Mouse (Mus musculus) CH12.LX (cell line): ENCODE results near the gene Pdzd8. TPM values are rescaled to one million over a fixed set of nuclear protein-coding genes. Genes with fewer than 3 reads are reported as not detected.

Experiments
- DNase-seq: peaks from one replicate; pipeline ENCODE4 v3.0.0-alpha.2; 2013; ENCODE audit errors: extremely low read depth
- H3K27ac ChIP-seq: 2 replicates; pipeline ENCODE4 v1.5.1; 2012; ENCODE audit warnings: low read depth, mild to moderate bottlenecking, control low read depth, moderate library complexity; ENCODE audit not compliant: insufficient read depth
- H3K27me3 ChIP-seq: replicated peaks from 2 replicates; pipeline ENCODE3; 2012; ENCODE audit warnings: inconsistent platforms
- H3K36me3 ChIP-seq, 2 experiments: replicated peaks in 1 of 2; 2 replicates each; pipeline versions ENCODE3 to v1.6.1; 2012; ENCODE audit warnings: inconsistent platforms in 1 of 2, low read length in 1 of 2, mild to moderate bottlenecking in 1 of 2, mixed read lengths in 1 of 2, moderate library complexity in 1 of 2; ENCODE audit not compliant: control insufficient read depth in 1 of 2, insufficient read depth in 1 of 2
- H3K4me1 ChIP-seq, 2 experiments: 2 replicates each; pipeline ENCODE4 v1.6.1; 2012; ENCODE audit warnings: inconsistent platforms in 1 of 2, moderate library complexity in 1 of 2; ENCODE audit not compliant: insufficient read depth in 2 of 2, control insufficient read depth in 1 of 2
- H3K4me2 ChIP-seq: 2 replicates; pipeline ENCODE4 v1.6.1; 2012; ENCODE audit warnings: low read depth, mild to moderate bottlenecking, control low read depth; ENCODE audit not compliant: poor library complexity, insufficient read depth, severe bottlenecking
- H3K4me3 ChIP-seq, 3 experiments: fragments of 150-350 bp in 1 of 3; sonication (generic) in 1 of 3; replicated peaks in 1 of 3; 2 replicates each; pipeline versions ENCODE3 to v1.5.1; 2011 to 2012; ENCODE audit warnings: low read depth in 2 of 3, low read length in 2 of 3, mild to moderate bottlenecking in 2 of 3, moderate library complexity in 2 of 3, control low read depth in 1 of 3, improper control_type of control experiment in 1 of 3, inconsistent platforms in 1 of 3, mixed read lengths in 1 of 3; ENCODE audit not compliant: poor library complexity in 1 of 3
- H3K79me2 ChIP-seq: replicated peaks from 2 replicates; pipeline ENCODE4 v1.6.1; 2012; ENCODE audit warnings: mild to moderate bottlenecking, moderate library complexity; ENCODE audit not compliant: control insufficient read depth, poor library complexity, insufficient read depth, severe bottlenecking; ENCODE audit errors: extremely low read depth
- H3K9ac ChIP-seq: 2 replicates; pipeline ENCODE4 v1.6.1; 2012; ENCODE audit warnings: low read depth, mild to moderate bottlenecking, control low read depth, moderate library complexity; ENCODE audit not compliant: insufficient read depth
- H3K9me3 ChIP-seq: replicated peaks from 2 replicates; pipeline ENCODE3; 2012; ENCODE audit warnings: low read length, inconsistent platforms, mixed read lengths
- BHLHE40 ChIP-seq: IDR thresholded peaks from 2 replicates; pipeline ENCODE4 v1.6.1; 2011; ENCODE audit warnings: mild to moderate bottlenecking, low read depth, low read length, improper control_type of control experiment
- CHD2 ChIP-seq: IDR thresholded peaks from 2 replicates; pipeline ENCODE4 v1.6.1; 2011; ENCODE audit warnings: low read length, improper control_type of control experiment
- ELF1 ChIP-seq: IDR thresholded peaks from 2 replicates; pipeline ENCODE4 v1.6.1; 2014; ENCODE audit warnings: low read depth, mild to moderate bottlenecking, inconsistent platforms, low read length, improper control_type of control experiment
- MAX ChIP-seq: IDR thresholded peaks from 2 replicates; pipeline ENCODE4 v1.6.1; 2011; ENCODE audit warnings: low read length, improper control_type of control experiment
- MXI1 ChIP-seq: IDR thresholded peaks from 2 replicates; pipeline ENCODE4 v1.6.1; 2011; ENCODE audit warnings: mild to moderate bottlenecking, low read depth, low read length, improper control_type of control experiment
- MYC ChIP-seq: IDR thresholded peaks from 2 replicates; pipeline ENCODE4 v1.6.1; 2011; ENCODE audit warnings: low read depth, mild to moderate bottlenecking, improper control_type of control experiment, low read length
- NRF1 ChIP-seq: IDR thresholded peaks from 2 replicates; pipeline ENCODE4 v1.6.1; 2014; ENCODE audit warnings: low read depth, mild to moderate bottlenecking, inconsistent platforms, low read length, improper control_type of control experiment, moderate library complexity
- POLR2AphosphoS2 ChIP-seq: IDR thresholded peaks from 2 replicates; pipeline ENCODE4 v1.6.1; 2011; ENCODE audit warnings: low read depth, low read length, improper control_type of control experiment
- RAD21 ChIP-seq: IDR thresholded peaks from 2 replicates; pipeline ENCODE4 v1.6.1; 2011; ENCODE audit warnings: low read depth, mild to moderate bottlenecking, low read length, improper control_type of control experiment, moderate library complexity
- SIN3A ChIP-seq: IDR thresholded peaks from 2 replicates; pipeline ENCODE4 v1.6.1; 2012; ENCODE audit warnings: low read length, improper control_type of control experiment, inconsistent platforms
- dilution Hi-C: fragments of 300-500 bp; cut with MboI; formaldehyde crosslinking; loops from 2 replicates; pipeline ENCODE4 v1.14.3; 2020; ENCODE audit warnings: low sequenced_read_pairs; ENCODE audit not compliant: extremely low pct_unique_long_range_greater_than_20kb, extremely low pct_ligation_motif_present
- in situ Hi-C: fragments of 300-500 bp; cut with MboI; formaldehyde crosslinking; loops from 3 replicates; pipeline ENCODE4 v1.14.3; 2019; ENCODE audit warnings: low sequenced_read_pairs, low pct_ligation_motif_present, low pct_unique_long_range_greater_than_20kb, mixed read lengths
- polyA plus RNA-seq: library from polyadenylated mRNA; unstranded; fragments of >175 nt; gene quantifications from 2 replicates; pipeline ENCODE4 v1.2.1, GENCODE M21; 2012; ENCODE audit warnings: low read depth; ENCODE audit not compliant: insufficient read length
- total RNA-seq, 2 experiments: library from RNA; depleted of rRNA; stranded (reverse); fragments of 300-350 nt in 1 of 2; fragments of >200 nt in 1 of 2; gene quantifications; 2 replicates each; pipeline ENCODE4 v1.2.3; 2012 to 2014

The Pdzd8 gene
- total and polyA plus RNA-seq, 3 experiments: 14.5 to 22.8 (median 20.2) TPM

DNA sequence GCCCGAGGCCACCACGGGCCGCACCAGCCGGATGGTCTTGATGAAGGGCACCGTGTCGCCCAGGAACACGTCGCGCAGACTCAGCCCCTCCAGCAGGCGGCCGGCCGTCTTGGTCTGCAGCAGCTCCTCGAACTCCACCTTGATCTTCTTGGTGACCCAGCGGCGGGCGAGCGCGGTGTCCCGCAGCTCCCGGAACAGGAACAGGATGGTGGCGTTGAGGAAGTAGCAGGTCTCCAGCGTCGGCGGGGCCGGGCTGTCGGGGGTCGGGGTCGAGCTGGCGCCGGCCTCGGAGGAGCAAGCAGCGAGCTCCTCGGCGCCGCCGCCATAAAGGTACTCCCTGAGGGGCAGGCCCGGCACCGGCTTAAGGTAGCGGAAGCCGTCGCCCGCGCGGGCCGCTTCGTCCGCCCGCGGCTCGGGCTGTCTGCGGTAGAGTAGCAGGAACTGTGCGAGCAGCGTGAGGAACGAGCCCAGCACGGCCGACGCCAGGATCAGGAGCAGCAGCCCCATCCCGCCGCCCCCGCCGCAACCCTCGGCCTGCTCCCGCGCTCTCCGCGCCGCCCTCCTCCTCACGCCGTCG, 411 bp downstream of the Pdzd8 start:
- in situ Hi-C loops: no loop called here
- TF ChIP-seq CHD2 (no peak), NRF1 (peak; percentile 56), MAX (no peak), ELF1 (peak; percentile 47), SIN3A (0 out of 2 replicates have a peak, but pooled peaks have one; percentile 34)
- H3K9ac ChIP-seq: peak overlapping the region; percentile 92
- peak overlapping the region; percentile 38; the same call in 1 of the 2 replicates for H3K4me2 ChIP-seq
- H3K4me1 ChIP-seq: peaks cover 0 to 22% of the 10 kb centered on the region in 2 experiments; a peak in 2 of 4 replicates
- dilution Hi-C loops: no loop called here
- peak; percentile 30 for DNase-seq
- H3K79me2 ChIP-seq: peaks cover 35% of the 10 kb centered on the region
- H3K27ac ChIP-seq: peak overlapping the region; percentile 80
- H3K9me3 ChIP-seq: no peaks in the 10 kb centered on the region
- no peaks in the 10 kb centered on the region for H3K27me3 ChIP-seq
- H3K36me3 ChIP-seq: no peaks in the 10 kb centered on the region
- peak overlapping the region; percentile 86 to 94 (median 93) for H3K4me3 ChIP-seq

DNA sequence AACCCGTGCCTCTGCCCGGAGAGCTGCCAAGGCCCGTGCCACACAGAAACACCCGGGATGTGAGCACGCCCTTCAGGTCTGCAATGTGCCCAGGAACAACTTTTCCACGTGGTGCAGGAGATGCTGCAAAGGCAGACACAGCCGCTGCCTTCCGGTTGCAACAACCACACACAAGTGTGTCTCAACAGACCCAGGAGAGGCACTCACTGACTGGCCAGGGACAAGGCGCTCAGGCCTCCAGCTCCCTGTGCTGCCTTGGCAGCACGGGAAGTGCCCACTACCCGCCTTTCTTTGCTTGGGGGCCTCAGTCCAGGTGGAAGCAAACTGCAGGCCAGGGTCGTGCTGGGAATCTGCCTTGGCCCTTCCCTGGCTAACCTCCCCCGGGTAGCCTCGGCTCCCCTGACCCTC, 1.3 kb downstream of the Pdzd8 start:
- H3K27ac ChIP-seq: no peak overlapping the region
- H3K36me3 ChIP-seq: no peaks in the 10 kb centered on the region
- peak; percentile 40 for DNase-seq
- in situ Hi-C loops: no loop called here
- H3K4me2 ChIP-seq: peak overlapping the region; percentile 38
- no peaks in the 10 kb centered on the region for H3K9me3 ChIP-seq
- peaks cover 35% of the 10 kb centered on the region for H3K79me2 ChIP-seq
- peak; percentile 84; the same call in 1 of the 2 replicates for TF ChIP-seq MYC
- peak; percentile 97 for TF ChIP-seq MXI1
- TF ChIP-seq MAX: peak; percentile 90
- peak; percentile 37; the same call in 1 of the 2 replicates for TF ChIP-seq BHLHE40
- TF ChIP-seq POLR2AphosphoS2: no peak
- TF ChIP-seq SIN3A: peak; percentile 76; the same call in 1 of the 2 replicates
- no peak for TF ChIP-seq RAD21
- no peaks in the 10 kb centered on the region for H3K27me3 ChIP-seq
- peaks cover 0 to 28% of the 10 kb centered on the region in 2 experiments; a peak in 2 of 4 replicates for H3K4me1 ChIP-seq
- dilution Hi-C loops: no loop called here
- H3K4me3 ChIP-seq: peak overlapping the region; percentile 86 to 94 (median 93)
- H3K9ac ChIP-seq: peak overlapping the region; percentile 92

DNA sequence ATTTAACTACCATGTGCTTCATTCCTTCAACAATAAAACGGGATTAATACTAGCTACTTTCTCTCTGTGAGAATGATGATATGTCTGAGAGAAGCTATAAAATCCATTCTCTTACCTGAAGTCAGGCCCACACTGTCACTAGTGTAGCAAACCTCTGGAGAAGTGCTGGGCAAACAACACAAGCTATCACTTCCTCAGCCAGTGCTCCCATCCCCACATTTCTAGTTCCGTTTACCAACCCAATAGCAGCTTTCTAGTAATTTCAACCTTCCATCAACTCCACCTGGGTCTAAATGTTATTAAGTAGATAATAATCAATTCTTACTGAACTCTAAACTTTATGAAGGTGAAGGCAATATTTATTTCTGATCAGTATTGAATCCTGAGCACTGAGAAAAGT, 2.6 kb downstream of the Pdzd8 start:
- Histone ChIP-seq H3K27ac (no peak overlapping the region), H3K4me1 (peaks cover 0 to 40% of the 10 kb centered on the region in 2 experiments; a peak in 2 of 4 replicates)
- TF ChIP-seq CHD2 (no peak), SIN3A (peak; percentile 56; the same call in 1 of the 2 replicates)

More for the DNA sequence above, 2.6 kb downstream of the Pdzd8 start:
- no peaks in the 10 kb centered on the region for H3K27me3 ChIP-seq
- peak; percentile 19 for DNase-seq
- H3K4me2 ChIP-seq: peak overlapping the region; percentile 64; the same call in 1 of the 2 replicates
- dilution Hi-C loops (no loop called here), in situ Hi-C loops (no loop called here)
- H3K79me2 ChIP-seq: peaks cover 40% of the 10 kb centered on the region
- H3K9me3 ChIP-seq: no peaks in the 10 kb centered on the region
- H3K36me3 ChIP-seq: peaks cover 0 to under 1% of the 10 kb centered on the region in 2 experiments
- H3K9ac ChIP-seq: peak overlapping the region; percentile 92
- peak overlapping the region; percentile 45 to 93 (median 86) for H3K4me3 ChIP-seq
